Mouse (Mus musculus): Measurements from ENCODE around the gene 1520401A03Rik.

GRCm38 (mm10) chr17:23748026-23748425 is 25.4 kb upstream of the 1520401A03Rik start:
- TF ChIP-seq GATA1 (IDR thresholded peaks at IDR 0.05; ENCODE audit: borderline replicate concordance, low read length) (no peak), FLI1 (IDR thresholded peaks at IDR 0.05; ENCODE audit: low read length) (no peak)

All from megakaryocyte, embryonic 14.5 days (primary cell).